Mouse (Mus musculus) myocyte (in vitro differentiated cells): ENCODE data around the gene Cpne5. TPM values are rescaled to one million over a fixed set of nuclear protein-coding genes. Genes with fewer than 3 reads are reported as not detected.
"Not testable (repeated sequence)": the region's sequence is repeated elsewhere in the genome, so short reads cannot be mapped to it uniquely, and the experiment has no call there.

ENCODE experiments used
- H3K27me3 ChIP-seq: one replicate; pipeline ENCODE4 v1.6.1; 2011; ENCODE audit not compliant: control insufficient read depth, insufficient read depth, insufficient read length
- H3K36me3 ChIP-seq: one replicate; pipeline ENCODE4 v1.6.1; 2011; ENCODE audit not compliant: control insufficient read depth, insufficient read depth
- H3K4me2 ChIP-seq: one replicate; pipeline ENCODE4 v1.6.1; 2011; ENCODE audit warnings: low read depth, control low read depth
- H3K4me3 ChIP-seq: one replicate; pipeline ENCODE4 v1.5.1; 2011; ENCODE audit warnings: mild to moderate bottlenecking, control low read depth, moderate library complexity
- H3K79me2 ChIP-seq: one replicate; pipeline ENCODE4 v1.6.1; 2011; ENCODE audit not compliant: control insufficient read depth, insufficient read depth
- H3ac ChIP-seq: one replicate; pipeline ENCODE4 v1.6.1; 2011; ENCODE audit not compliant: control insufficient read depth, insufficient read length
- CEBPB ChIP-seq: IDR thresholded peaks from 2 replicates; pipeline ENCODE4 v1.6.1; 2011; ENCODE audit warnings: mild to moderate bottlenecking, moderate library complexity; ENCODE audit not compliant: poor library complexity, insufficient read depth, severe bottlenecking
- E2F4 ChIP-seq: IDR thresholded peaks from one replicate; pipeline ENCODE4 v1.6.1; 2011; ENCODE audit warnings: mild to moderate bottlenecking, control low read depth, moderate library complexity; ENCODE audit not compliant: insufficient read depth
- MAX ChIP-seq: IDR thresholded peaks from one replicate; pipeline ENCODE4 v1.6.1; 2011; ENCODE audit warnings: low read depth, mild to moderate bottlenecking, control low read depth
- MYOD1 ChIP-seq, 3 experiments: IDR thresholded peaks; one replicate each; pipeline ENCODE4 v1.6.1; 2011; ENCODE audit warnings: control low read depth in 2 of 3, low read depth in 2 of 3, mild to moderate bottlenecking in 2 of 3, moderate library complexity in 1 of 3; ENCODE audit not compliant: insufficient read length in 2 of 3, control insufficient read depth in 1 of 3
- MYOG ChIP-seq, 3 experiments: IDR thresholded peaks; one replicate each; pipeline ENCODE4 v1.6.1; 2011; ENCODE audit warnings: control low read depth in 2 of 3, low read depth in 2 of 3, mild to moderate bottlenecking in 2 of 3; ENCODE audit not compliant: insufficient read length in 2 of 3, control insufficient read depth in 1 of 3, insufficient read depth in 1 of 3
- POLR2A ChIP-seq: IDR thresholded peaks from one replicate; pipeline ENCODE4 v1.6.1; 2011; ENCODE audit warnings: low read depth, mild to moderate bottlenecking, control low read depth, moderate library complexity; ENCODE audit not compliant: insufficient read length
- POLR2AphosphoS2 ChIP-seq: IDR thresholded peaks from one replicate; pipeline ENCODE4 v1.6.1; 2011; ENCODE audit warnings: low read depth, control low read depth; ENCODE audit not compliant: insufficient read length
- REST ChIP-seq: IDR thresholded peaks from one replicate; pipeline ENCODE4 v1.6.1; 2011; ENCODE audit warnings: mild to moderate bottlenecking, control low read depth, moderate library complexity; ENCODE audit not compliant: insufficient read depth, insufficient read length
- SRF ChIP-seq: IDR thresholded peaks from one replicate; pipeline ENCODE4 v1.6.1; 2011; ENCODE audit warnings: low read depth; ENCODE audit not compliant: control insufficient read depth, insufficient read length
- TCF12 ChIP-seq: IDR thresholded peaks from one replicate; pipeline ENCODE4 v1.6.1; 2011; ENCODE audit warnings: mild to moderate bottlenecking, control low read depth; ENCODE audit not compliant: poor library complexity, insufficient read depth, severe bottlenecking
- TCF3 ChIP-seq: IDR thresholded peaks from one replicate; pipeline ENCODE4 v1.6.1; 2011; ENCODE audit warnings: low read depth, control low read depth; ENCODE audit not compliant: insufficient read length
- USF1 ChIP-seq: IDR thresholded peaks from one replicate; pipeline ENCODE4 v1.6.1; 2011; ENCODE audit warnings: low read depth, mild to moderate bottlenecking, control low read depth, moderate library complexity
- polyA plus RNA-seq: library from polyadenylated mRNA; unstranded; fragments of >200 nt; fragmentation: generic; extraction: Trizol; gene quantifications from one replicate; pipeline ENCODE4 v1.2.1, GENCODE M21; 2012; ENCODE audit warnings: missing spikeins

The Cpne5 gene
- polyA plus RNA-seq, 1 experiment: 0.56 TPM

- TF ChIP-seq E2F4 (no peak), POLR2A (no peak), TCF3 (no peak), TCF12 (no peak), MYOG (IDR thresholded peaks at IDR 0.05; ENCODE audit: control insufficient read depth in 1 of 3, insufficient read depth in 1 of 3, insufficient read length in 2 of 3, low read depth in 2 of 3) (no peak), USF1 (no peak), CEBPB (no peak), POLR2AphosphoS2 (no peak), MAX (no peak), REST (no peak), SRF (no peak), MYOD1 (IDR thresholded peaks at IDR 0.05; ENCODE audit: control insufficient read depth in 1 of 3, insufficient read length in 2 of 3, low read depth in 2 of 3) (no peak)
- Histone ChIP-seq H3K4me3 (no peak overlapping the region), H3ac (no peak overlapping the region), H3K79me2 (no peaks in the 10 kb centered on the region), H3K36me3 (no peaks in the 10 kb centered on the region), H3K4me2 (no peak overlapping the region), H3K27me3 (no peaks in the 10 kb centered on the region)
Observed at GRCm38 (mm10) chr17:29111332-29111731, 126.6 kb downstream of the Cpne5 start.

DNA sequence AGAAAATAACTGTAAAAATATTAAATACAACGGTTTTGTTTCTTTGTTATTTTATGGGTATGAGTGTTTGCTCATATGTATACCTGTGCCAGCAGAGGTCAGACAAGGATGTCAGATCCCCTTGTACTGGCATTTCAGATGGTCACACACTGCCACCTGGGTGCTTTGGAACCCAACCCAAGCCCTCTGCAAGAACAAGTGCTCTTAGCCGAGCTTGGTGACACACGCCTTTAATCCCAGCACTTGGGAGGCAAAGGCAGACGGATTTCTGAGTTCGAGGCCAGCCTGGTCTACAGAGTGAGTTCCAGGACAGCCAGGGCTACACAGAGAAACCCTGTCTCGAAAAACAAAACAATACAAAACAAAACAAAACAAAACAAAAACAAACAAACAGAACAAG is 127.6 kb downstream of the Cpne5 start:
- not testable (repeated sequence) for H3K79me2 ChIP-seq, H3K27me3 ChIP-seq, H3K4me3 ChIP-seq, H3K36me3 ChIP-seq, H3K4me2 ChIP-seq, H3ac ChIP-seq

Other genes with a start within 250 kb of the Cpne5 start
- gene Stk38, start 230.2 kb downstream of the Cpne5 start, polyA plus RNA-seq: 28.3 TPM
- gene Srsf3, start 205.5 kb downstream of the Cpne5 start, polyA plus RNA-seq: 98.2 TPM
- gene Cdkn1a, start 147.2 kb downstream of the Cpne5 start, polyA plus RNA-seq: 2,069 TPM
- 6.8 TPM for gene Rab44, start 124.0 kb downstream of the Cpne5 start, polyA plus RNA-seq
- gene Ppil1, start 26.0 kb upstream of the Cpne5 start, polyA plus RNA-seq: 30.1 TPM
- gene BC004004, start 30.6 kb upstream of the Cpne5 start, polyA plus RNA-seq: 120 TPM
- gene Pi16, start 79.5 kb upstream of the Cpne5 start, polyA plus RNA-seq: 7.1 TPM
- 741 TPM for gene Mtch1, start 109.8 kb upstream of the Cpne5 start, polyA plus RNA-seq
- 0.54 TPM for gene Fgd2, start 122.7 kb upstream of the Cpne5 start, polyA plus RNA-seq